Mouse (Mus musculus) kidney, embryonic 14.5 days (tissue): Measurements from ENCODE around the gene Tenm4. TPM values are rescaled to one million over a fixed set of nuclear protein-coding genes. Genes with fewer than 3 reads are reported as not detected.

ENCODE experiments used
- ATAC-seq: fragments of 200-750 bp; cut with Nextera tagmentation; 2 replicates; pipeline ENCODE4 v1.8.0; 2017; ENCODE audit warnings: moderate number of reproducible peaks, mild to moderate bottlenecking, moderate TSS enrichment, moderate library complexity; ENCODE audit not compliant: low FRiP score, low TSS enrichment
- H3K27ac ChIP-seq: fragments of 300-500 bp; sonication (generic); 2 replicates; pipeline ENCODE4 v1.5.1; 2014; ENCODE audit warnings: low read depth, mild to moderate bottlenecking, low read length, moderate library complexity, mixed read lengths
- H3K27me3 ChIP-seq: fragments of 300-500 bp; sonication (generic); 2 replicates; pipeline ENCODE4 v1.6.1; 2014; ENCODE audit warnings: mild to moderate bottlenecking, low read length; ENCODE audit not compliant: control insufficient read depth, insufficient read depth
- H3K36me3 ChIP-seq: fragments of 300-500 bp; sonication (generic); 2 replicates; pipeline ENCODE4 v1.6.1; 2014; ENCODE audit warnings: low read length, mixed read lengths; ENCODE audit not compliant: control insufficient read depth, insufficient read depth
- H3K4me1 ChIP-seq: fragments of 300-500 bp; sonication (generic); 2 replicates; pipeline ENCODE4 v1.6.1; 2014; ENCODE audit warnings: low read length, mixed read lengths; ENCODE audit not compliant: control insufficient read depth, insufficient read depth
- H3K4me2 ChIP-seq: fragments of 300-500 bp; sonication (generic); replicated peaks from 2 replicates; pipeline ENCODE4 v1.6.1; 2014; ENCODE audit warnings: low read depth, mild to moderate bottlenecking, low read length
- H3K4me3 ChIP-seq: fragments of 300-500 bp; sonication (generic); 2 replicates; pipeline ENCODE4 v1.5.1; 2014; ENCODE audit warnings: mild to moderate bottlenecking, low read length
- H3K9ac ChIP-seq: fragments of 300-500 bp; sonication (generic); 2 replicates; pipeline ENCODE4 v1.6.1; 2014; ENCODE audit warnings: low read depth, mild to moderate bottlenecking, low read length, moderate library complexity
- H3K9me3 ChIP-seq: fragments of 300-500 bp; sonication (generic); 2 replicates; pipeline ENCODE4 v1.6.1; 2016; ENCODE audit warnings: low read length; ENCODE audit not compliant: control insufficient read depth
- WGBS: fragments of 180-500 bp; shearing (Covaris S2); extraction: QIAGEN DNeasy Blood & Tissue Kit; methylation state at CpG from one replicate; pipeline ENCODE4 v1.1.7; 2014; 5-methylcytosine and 5-hydroxymethylcytosine counted together
- polyA plus RNA-seq: library from polyadenylated mRNA; unstranded; fragments of >200 nt; fragmentation: Nextera tagmentation; extraction: Ambion mirVana; gene quantifications from 2 replicates; pipeline ENCODE4 v1.2.1, GENCODE M21; 2014

Gene Tenm4
- polyA plus RNA-seq, 1 experiment from 2014 or later: 51.0 TPM

GRCm38 (mm10) chr7:96814581-96814980 lies 643.5 kb downstream of the Tenm4 start:
- H3K27ac ChIP-seq: peak overlapping the region; percentile 79; the same call in 1 of the 2 replicates
- peaks cover 8% of the 10 kb centered on the region; the same call in 1 of the 2 replicates for H3K4me1 ChIP-seq

GRCm38 (mm10) chr7:96817030-96817674 lies 646.1 kb downstream of the Tenm4 start:
- Histone ChIP-seq H3K4me1 (peaks cover 8% of the 10 kb centered on the region; the same call in 1 of the 2 replicates), H3K9me3 (no peaks in the 10 kb centered on the region), H3K36me3 (no peaks in the 10 kb centered on the region), H3K9ac (peak overlapping the region; percentile 2; the same call in 1 of the 2 replicates), H3K4me2 (no peak overlapping the region), H3K27ac (0 out of 2 replicates have a peak overlapping the region, but pooled peaks have one; percentile 20), H3K4me3 (no peak overlapping the region), H3K27me3 (no peaks in the 10 kb centered on the region)
- 0 out of 2 replicates have a peak, but pooled peaks have one; percentile 36 for ATAC-seq
- 32% methylated on average over 6 of the region's 6 CpGs for WGBS

More at GRCm38 (mm10) chr7:96814581-96814980, 643.5 kb downstream of the Tenm4 start:
- Histone ChIP-seq H3K27me3 (no peaks in the 10 kb centered on the region), H3K36me3 (no peaks in the 10 kb centered on the region), H3K4me3 (no peak overlapping the region), H3K9ac (no peak overlapping the region), H3K4me2 (no peak overlapping the region), H3K9me3 (no peaks in the 10 kb centered on the region)
- no peak for ATAC-seq

GRCm38 (mm10) chr7:96818236-96818916 lies 647.3 kb downstream of the Tenm4 start:
- no peak overlapping the region for H3K4me2 ChIP-seq
- H3K4me3 ChIP-seq: no peak overlapping the region
- 85% methylated on average over 6 of the region's 6 CpGs for WGBS
- H3K4me1 ChIP-seq: peaks cover 8% of the 10 kb centered on the region; the same call in 1 of the 2 replicates
- H3K27ac ChIP-seq: no peak overlapping the region
- no peak overlapping the region for H3K9ac ChIP-seq
- H3K9me3 ChIP-seq: no peaks in the 10 kb centered on the region
- ATAC-seq: no peak
- no peaks in the 10 kb centered on the region for H3K36me3 ChIP-seq
- no peaks in the 10 kb centered on the region for H3K27me3 ChIP-seq

- Histone ChIP-seq H3K9ac (no peak overlapping the region), H3K4me2 (no peak overlapping the region), H3K4me1 (peaks cover 8% of the 10 kb centered on the region; the same call in 1 of the 2 replicates), H3K36me3 (no peaks in the 10 kb centered on the region), H3K27ac (no peak overlapping the region), H3K4me3 (no peak overlapping the region), H3K9me3 (no peaks in the 10 kb centered on the region), H3K27me3 (no peaks in the 10 kb centered on the region)
- ATAC-seq: no peak
- 52% methylated on average over 3 of the region's 3 CpGs for WGBS
Measured at GRCm38 (mm10) chr7:96819538-96819937, 648.5 kb downstream of the Tenm4 start.

GRCm38 (mm10) chr7:96820343-96820742 lies 649.3 kb downstream of the Tenm4 start:
- ATAC-seq: no peak
- H3K9me3 ChIP-seq: no peaks in the 10 kb centered on the region
- 52% methylated on average over 6 of the region's 6 CpGs for WGBS
- no peak overlapping the region for H3K4me2 ChIP-seq
- no peak overlapping the region for H3K4me3 ChIP-seq
- H3K9ac ChIP-seq: no peak overlapping the region
- H3K4me1 ChIP-seq: peaks cover 8% of the 10 kb centered on the region; the same call in 1 of the 2 replicates
- no peaks in the 10 kb centered on the region for H3K36me3 ChIP-seq
- no peak overlapping the region for H3K27ac ChIP-seq
- no peaks in the 10 kb centered on the region for H3K27me3 ChIP-seq

- WGBS: 92% methylated on average over 6 of the region's 6 CpGs
Measured at GRCm38 (mm10) chr7:96826101-96826500, 655.1 kb downstream of the Tenm4 start.

GRCm38 (mm10) chr7:96826672-96827071 lies 655.6 kb downstream of the Tenm4 start:
- no peak for ATAC-seq
- H3K27ac ChIP-seq: no peak overlapping the region
- no peaks in the 10 kb centered on the region; the same call in 1 of the 2 replicates for H3K4me1 ChIP-seq
- no peaks in the 10 kb centered on the region for H3K9me3 ChIP-seq
- no peaks in the 10 kb centered on the region for H3K27me3 ChIP-seq
- H3K36me3 ChIP-seq: 0 out of 2 replicates have a peak, but pooled peaks cover 4% of the 10 kb centered on the region
- H3K9ac ChIP-seq: no peak overlapping the region
- no peak overlapping the region for H3K4me2 ChIP-seq
- 91% methylated on average over 6 of the region's 6 CpGs for WGBS
- H3K4me3 ChIP-seq: no peak overlapping the region

More at GRCm38 (mm10) chr7:96826101-96826500, 655.1 kb downstream of the Tenm4 start:
- ATAC-seq: no peak
- H3K4me1 ChIP-seq: no peaks in the 10 kb centered on the region; the same call in 1 of the 2 replicates
- 0 out of 2 replicates have a peak, but pooled peaks cover 4% of the 10 kb centered on the region for H3K36me3 ChIP-seq
- no peak overlapping the region for H3K27ac ChIP-seq
- H3K27me3 ChIP-seq: no peaks in the 10 kb centered on the region
- no peak overlapping the region for H3K4me2 ChIP-seq
- no peak overlapping the region for H3K4me3 ChIP-seq
- H3K9ac ChIP-seq: no peak overlapping the region
- H3K9me3 ChIP-seq: no peaks in the 10 kb centered on the region

GRCm38 (mm10) chr7:96832551-96832950 lies 661.5 kb downstream of the Tenm4 start:
- Histone ChIP-seq H3K4me2 (no peak overlapping the region), H3K4me3 (no peak overlapping the region), H3K27me3 (no peaks in the 10 kb centered on the region), H3K9ac (no peak overlapping the region), H3K27ac (no peak overlapping the region), H3K9me3 (no peaks in the 10 kb centered on the region), H3K4me1 (peaks cover 11% of the 10 kb centered on the region), H3K36me3 (peaks cover 4% of the 10 kb centered on the region; the same call in 1 of the 2 replicates)
- WGBS: 14% methylated on average over 9 of the region's 9 CpGs
- ATAC-seq: peak; percentile 63

- Histone ChIP-seq H3K4me1 (peaks cover 11% of the 10 kb centered on the region), H3K36me3 (no peaks in the 10 kb centered on the region; the same call in 1 of the 2 replicates), H3K9me3 (no peaks in the 10 kb centered on the region), H3K9ac (no peak overlapping the region), H3K27ac (no peak overlapping the region), H3K4me3 (no peak overlapping the region), H3K27me3 (no peaks in the 10 kb centered on the region), H3K4me2 (no peak overlapping the region)
- ATAC-seq: no peak
- 47% methylated on average over 3 of the region's 3 CpGs for WGBS
Measured at GRCm38 (mm10) chr7:96833012-96833411, 662.0 kb downstream of the Tenm4 start.
